Mouse (Mus musculus) heart, embryonic 14.5 days (tissue): ENCODE data around the gene Sumo2. TPM values are rescaled to one million over a fixed set of nuclear protein-coding genes. Genes with fewer than 3 reads are reported as not detected.
A peak's percentile ranks its signal among the peaks of the same experiment; 100 is the strongest.
"Not testable (repeated sequence)": the region's sequence is repeated elsewhere in the genome, so short reads cannot be mapped to it uniquely, and the experiment has no call there.

ENCODE experiments used
- ATAC-seq: fragments of 200-750 bp; cut with Nextera tagmentation; 2 replicates; pipeline ENCODE4 v1.8.0; 2017; ENCODE audit warnings: low read depth, moderate TSS enrichment; ENCODE audit not compliant: insufficient number of reproducible peaks, insufficient read depth, low FRiP score
- H3K27ac ChIP-seq, 2 experiments: fragments of 200-500 bp in 1 of 2; fragments of 300-500 bp in 1 of 2; sonication (generic) in 1 of 2; replicated peaks in 1 of 2; 2 replicates each; pipeline ENCODE4 v1.5.1; 2012 to 2014; ENCODE audit warnings: low read depth in 2 of 2, low read length in 2 of 2, control low read depth in 1 of 2, mild to moderate bottlenecking in 1 of 2, mixed read lengths in 1 of 2; ENCODE audit not compliant: control insufficient read depth in 1 of 2, insufficient read depth in 1 of 2
- H3K27me3 ChIP-seq: fragments of 300-500 bp; sonication (generic); 2 replicates; pipeline ENCODE4 v1.6.1; 2014; ENCODE audit warnings: mild to moderate bottlenecking, low read length, control low read depth; ENCODE audit not compliant: control insufficient read depth, insufficient read depth
- H3K36me3 ChIP-seq: fragments of 300-500 bp; sonication (generic); 2 replicates; pipeline ENCODE4 v1.6.1; 2014; ENCODE audit warnings: mild to moderate bottlenecking, control low read depth, low read length, mixed read lengths; ENCODE audit not compliant: control insufficient read depth, insufficient read depth
- H3K4me1 ChIP-seq, 2 experiments: fragments of 200-500 bp in 1 of 2; fragments of 300-500 bp in 1 of 2; sonication (generic) in 1 of 2; 2 replicates each; pipeline ENCODE4 v1.6.1; 2012 to 2014; ENCODE audit warnings: low read length in 2 of 2, control low read depth in 1 of 2, mixed read lengths in 1 of 2; ENCODE audit not compliant: control insufficient read depth in 2 of 2, insufficient read depth in 2 of 2
- H3K4me2 ChIP-seq: fragments of 300-500 bp; sonication (generic); 2 replicates; pipeline ENCODE4 v1.6.1; 2014; ENCODE audit warnings: mild to moderate bottlenecking, low read length
- H3K4me3 ChIP-seq, 2 experiments: fragments of 200-500 bp in 1 of 2; fragments of 300-500 bp in 1 of 2; sonication (generic) in 1 of 2; 2 replicates each; pipeline ENCODE4 v1.5.1; 2012 to 2014; ENCODE audit warnings: low read length in 2 of 2, mild to moderate bottlenecking in 2 of 2, control low read depth in 1 of 2, low read depth in 1 of 2, moderate library complexity in 1 of 2; ENCODE audit not compliant: control insufficient read depth in 1 of 2, insufficient read depth in 1 of 2
- H3K9ac ChIP-seq: fragments of 300-500 bp; sonication (generic); 2 replicates; pipeline ENCODE4 v1.6.1; 2014; ENCODE audit warnings: mild to moderate bottlenecking, low read length
- H3K9me3 ChIP-seq: fragments of 300-500 bp; sonication (generic); 2 replicates; pipeline ENCODE4 v1.6.1; 2016; ENCODE audit warnings: low read length, control low read depth; ENCODE audit not compliant: control insufficient read depth
- WGBS: fragments of 180-500 bp; shearing (Covaris S2); extraction: QIAGEN DNeasy Blood & Tissue Kit; methylation state at CpG from one replicate; pipeline ENCODE4 v1.1.7; 2014; 5-methylcytosine and 5-hydroxymethylcytosine counted together
- polyA plus RNA-seq: library from polyadenylated mRNA; unstranded; fragments of >200 nt; fragmentation: Nextera tagmentation; extraction: Ambion mirVana; gene quantifications from 2 replicates; pipeline ENCODE4 v1.2.1, GENCODE M21; 2014

The Sumo2 gene
- polyA plus RNA-seq, 1 experiment from 2014 or later, result 636 TPM

- WGBS, result 72% methylated on average over 2 of the region's 2 CpGs
- peaks cover 32 to 58% of the 10 kb centered on the region in 2 experiments for H3K4me1 ChIP-seq
- no peaks in the 10 kb centered on the region for H3K27me3 ChIP-seq
- no peak for ATAC-seq
- H3K4me2 ChIP-seq, result peak overlapping the region; percentile 79
- H3K4me3 ChIP-seq, result peak overlapping the region in 1 of 2 experiments; percentile 17; a peak in 2 of 4 replicates
- peak overlapping the region in 1 of 2 experiments; percentile 64; a peak in 2 of 4 replicates for H3K27ac ChIP-seq
- H3K36me3 ChIP-seq, result peaks cover 7% of the 10 kb centered on the region; the same call in 1 of the 2 replicates
- H3K9me3 ChIP-seq, result no peaks in the 10 kb centered on the region
- H3K9ac ChIP-seq, result peak overlapping the region; percentile 98
Observed at GRCm38 (mm10) chr11:115511121-115511520, 25.0 kb downstream of the Sumo2 start.

- Histone ChIP-seq H3K36me3 (peaks cover 7% of the 10 kb centered on the region; the same call in 1 of the 2 replicates), H3K4me1 (peaks cover 32 to 62% of the 10 kb centered on the region in 2 experiments), H3K9ac (peak overlapping the region; percentile 98), H3K27me3 (no peaks in the 10 kb centered on the region), H3K9me3 (no peaks in the 10 kb centered on the region), H3K4me3 (peak overlapping the region in 1 of 2 experiments; percentile 17; a peak in 2 of 4 replicates), H3K4me2 (peak overlapping the region; percentile 79), H3K27ac (peak overlapping the region; percentile 46 to 64; a peak in 3 of 4 replicates)
- ATAC-seq, result no peak
- 36% methylated on average over 5 of the region's 5 CpGs for WGBS
Observed at GRCm38 (mm10) chr11:115510507-115510888, 25.6 kb downstream of the Sumo2 start.

- peak overlapping the region; percentile 64 to 70 for H3K27ac ChIP-seq
Observed at GRCm38 (mm10) chr11:115509773-115510506, 26.1 kb downstream of the Sumo2 start.

GRCm38 (mm10) chr11:115508061-115508460 lies 28.0 kb downstream of the Sumo2 start:
- no peaks in the 10 kb centered on the region for H3K9me3 ChIP-seq
- peaks cover 15% of the 10 kb centered on the region for H3K36me3 ChIP-seq
- no peak overlapping the region for H3K4me2 ChIP-seq
- peaks cover 32 to 59% of the 10 kb centered on the region in 2 experiments for H3K4me1 ChIP-seq
- H3K27ac ChIP-seq, result no peak overlapping the region
- no peaks in the 10 kb centered on the region for H3K27me3 ChIP-seq
- ATAC-seq, result no peak
- H3K4me3 ChIP-seq, result no peak overlapping the region
- WGBS, result 82% methylated on average over 2 of the region's 2 CpGs
- H3K9ac ChIP-seq, result no peak overlapping the region

More at GRCm38 (mm10) chr11:115509773-115510506, 26.1 kb downstream of the Sumo2 start:
- ATAC-seq, result no peak
- 22% methylated on average over 6 of the region's 6 CpGs for whole genome bisulfite sequencing
- peaks cover 9% of the 10 kb centered on the region; the same call in 1 of the 2 replicates for H3K36me3 ChIP-seq
- H3K9me3 ChIP-seq, result no peaks in the 10 kb centered on the region
- H3K4me2 ChIP-seq, result peak overlapping the region; percentile 79
- H3K9ac ChIP-seq, result peak overlapping the region; percentile 98
- peaks cover 32 to 60% of the 10 kb centered on the region in 2 experiments for H3K4me1 ChIP-seq
- H3K27me3 ChIP-seq, result no peaks in the 10 kb centered on the region
- H3K4me3 ChIP-seq, result 0 out of 4 replicates have a peak overlapping the region, but pooled peaks of 1 of the 2 experiments have one; percentile 17

- no peak overlapping the region for H3K4me3 ChIP-seq
- no peak for ATAC-seq
- no peak overlapping the region for H3K4me2 ChIP-seq
- H3K27me3 ChIP-seq, result no peaks in the 10 kb centered on the region
- peaks cover 20 to 47% of the 10 kb centered on the region in 2 experiments for H3K4me1 ChIP-seq
- no peaks in the 10 kb centered on the region for H3K9me3 ChIP-seq
- no peak overlapping the region for H3K9ac ChIP-seq
- peak overlapping the region; percentile 13 to 19; a peak in 1 of 4 replicates for H3K27ac ChIP-seq
- WGBS, result 31% methylated on average over 3 of the region's 3 CpGs
- H3K36me3 ChIP-seq, result peaks cover 30% of the 10 kb centered on the region
Observed at GRCm38 (mm10) chr11:115506586-115506985, 29.5 kb downstream of the Sumo2 start.

GRCm38 (mm10) chr11:115502636-115503035 lies 33.4 kb downstream of the Sumo2 start:
- H3K4me2 ChIP-seq, result no peak overlapping the region
- peaks cover 67% of the 10 kb centered on the region for H3K36me3 ChIP-seq
- no peaks in the 10 kb centered on the region for H3K9me3 ChIP-seq
- H3K27ac ChIP-seq, result no peak overlapping the region
- WGBS, result 89% methylated on average over 6 of the region's 6 CpGs
- H3K27me3 ChIP-seq, result no peaks in the 10 kb centered on the region
- H3K4me1 ChIP-seq, result peaks cover 9 to 16% of the 10 kb centered on the region in 2 experiments
- no peak for ATAC-seq
- no peak overlapping the region for H3K4me3 ChIP-seq
- no peak overlapping the region for H3K9ac ChIP-seq

GRCm38 (mm10) chr11:115496559-115496958 lies 39.5 kb downstream of the Sumo2 start:
- not testable (repeated sequence) for H3K4me1 ChIP-seq, H3K9ac ChIP-seq, H3K4me3 ChIP-seq, H3K27ac ChIP-seq, H3K9me3 ChIP-seq, H3K4me2 ChIP-seq, H3K27me3 ChIP-seq, ATAC-seq
- H3K36me3 ChIP-seq, result peaks cover 49% of the 10 kb centered on the region
- 88% methylated on average over 9 of the region's 9 CpGs for WGBS
